Mouse (Mus musculus) left cerebral cortex, postnatal 36 days (tissue): ENCODE measurements at regions not wholly inside any gene's neighbourhood (a gene's known extent, or its start where the extent isn't known, plus 50 kb on each side); places are given as distances from the start of the nearest gene placed in this dataset.

ENCODE experiments used
- DNase-seq, 2 experiments: peaks; one replicate each; pipeline ENCODE4 v3.0.0; 2021 to 2022; ENCODE audit warnings: low spot score in 2 of 2, mixed read lengths in 1 of 2
- intact Hi-C: fragments of 180-260 bp; cut with DNase I; formaldehyde crosslinking; loops from one replicate; pipeline ENCODE4 v1.15.1; 2025

- intact Hi-C loops = no loop called here
- DNase-seq = no peak
Measured at GRCm38 (mm10) chr13:83946495-83946894, 275.6 kb upstream of the Tmem161b start.

GRCm38 (mm10) chr13:83951163-83951562, 270.9 kb upstream of the Tmem161b start:
- intact Hi-C loops = no loop called here
- DNase-seq = no peak

- intact Hi-C loops = no loop called here
- DNase-seq = no peak
Measured at GRCm38 (mm10) chr13:83951808-83952207, 270.3 kb upstream of the Tmem161b start.

- intact Hi-C loops = no loop called here
- DNase-seq = no peak
Measured at GRCm38 (mm10) chr13:83952353-83952752, 269.7 kb upstream of the Tmem161b start.

GRCm38 (mm10) chr13:83952862-83953261, 269.2 kb upstream of the Tmem161b start:
- DNase-seq = no peak
- intact Hi-C loops = no loop called here

- no peak for DNase-seq
- intact Hi-C loops = no loop called here
Measured at GRCm38 (mm10) chr13:83955701-83956100, 266.4 kb upstream of the Tmem161b start.

- intact Hi-C loops = no loop called here
- DNase-seq = no peak
Measured at GRCm38 (mm10) chr13:83978541-83978940, 243.6 kb upstream of the Tmem161b start.

GRCm38 (mm10) chr13:83979535-83979934, 242.6 kb upstream of the Tmem161b start:
- intact Hi-C loops = no loop called here
- DNase-seq = no peak

- DNase-seq = peak; percentile 10 to 24
- intact Hi-C loops = loop anchor here (2.0 to 5.0 kb wide), 4 partner anchors 76 to 768 kb away; partner anchors contain the start of gene Tmem161b
Measured at GRCm38 (mm10) chr13:83984651-83985331, 237.3 kb upstream of the Tmem161b start.

- intact Hi-C loops = loop anchor here (5.0 kb wide), 3 partner anchors 234 to 764 kb away; partner anchors contain the start of gene Tmem161b
- DNase-seq = peak; percentile 77 to 83
Measured at GRCm38 (mm10) chr13:83987746-83988423, 234.2 kb upstream of the Tmem161b start.

GRCm38 (mm10) chr13:83988517-83988916, 233.6 kb upstream of the Tmem161b start:
- intact Hi-C loops = loop anchor here (5.0 kb wide), 3 partner anchors 234 to 764 kb away; partner anchors contain the start of gene Tmem161b
- DNase-seq = peak in 1 of 2 experiments; percentile 9

GRCm38 (mm10) chr13:83997599-83998369, 224.3 kb upstream of the Tmem161b start:
- no peak for DNase-seq
- intact Hi-C loops = no loop called here

GRCm38 (mm10) chr13:84021771-84022170, 200.3 kb upstream of the Tmem161b start:
- no peak for DNase-seq
- intact Hi-C loops = no loop called here

GRCm38 (mm10) chr13:84023021-84023420, 199.1 kb upstream of the Tmem161b start:
- intact Hi-C loops = no loop called here
- DNase-seq = no peak

GRCm38 (mm10) chr13:84023637-84024036, 198.5 kb upstream of the Tmem161b start:
- intact Hi-C loops = no loop called here
- no peak for DNase-seq

- no peak for DNase-seq
- intact Hi-C loops = no loop called here
Measured at GRCm38 (mm10) chr13:84025348-84025747, 196.7 kb upstream of the Tmem161b start.

- intact Hi-C loops = no loop called here
- no peak for DNase-seq
Measured at GRCm38 (mm10) chr13:84047736-84048135, 174.4 kb upstream of the Tmem161b start.

GRCm38 (mm10) chr13:84052221-84052620, 169.9 kb upstream of the Tmem161b start:
- intact Hi-C loops = loop anchor here (10.0 kb wide), 1 partner anchor 167 kb away; no protein-coding TSS in a partner anchor
- DNase-seq = no peak

GRCm38 (mm10) chr13:84054956-84055355, 167.1 kb upstream of the Tmem161b start:
- intact Hi-C loops = loop anchor here (10.0 kb wide), 1 partner anchor 170 kb away; no protein-coding TSS in a partner anchor
- no peak for DNase-seq

GRCm38 (mm10) chr13:84055576-84055975, 166.5 kb upstream of the Tmem161b start:
- intact Hi-C loops = loop anchor here (10.0 kb wide), 1 partner anchor 171 kb away; no protein-coding TSS in a partner anchor
- no peak for DNase-seq
